Mouse (Mus musculus) liver, postnatal 0 days (tissue): ENCODE data around the gene Ssb. TPM values are rescaled to one million over a fixed set of nuclear protein-coding genes. Genes with fewer than 3 reads are reported as not detected.
A peak's percentile ranks its signal among the peaks of the same experiment; 100 is the strongest.

Experiments used
- ATAC-seq: fragments of 200-750 bp; cut with Nextera tagmentation; 2 replicates; pipeline ENCODE4 v1.8.0; 2017; ENCODE audit warnings: mild to moderate bottlenecking, moderate library complexity
- DNase-seq: peaks from one replicate; pipeline ENCODE4 v3.0.0-alpha.2; 2016
- H3K27ac ChIP-seq: fragments of 300-500 bp; sonication (generic); 2 replicates; pipeline ENCODE4 v1.5.1; 2014; ENCODE audit warnings: antibody characterized with exemption, moderate library complexity, mild to moderate bottlenecking, low read depth
- H3K27me3 ChIP-seq: fragments of 300-500 bp; sonication (generic); 2 replicates; pipeline ENCODE4 v1.6.1; 2014; ENCODE audit warnings: low read length, control low read depth, mixed read lengths; ENCODE audit not compliant: insufficient read depth
- H3K36me3 ChIP-seq: fragments of 300-500 bp; sonication (generic); replicated peaks from 2 replicates; pipeline ENCODE4 v1.6.1; 2014; ENCODE audit warnings: mild to moderate bottlenecking, control low read depth, low read length, moderate library complexity, mixed read lengths; ENCODE audit not compliant: insufficient read depth
- H3K4me1 ChIP-seq: fragments of 300-500 bp; sonication (generic); 2 replicates; pipeline ENCODE4 v1.6.1; 2014; ENCODE audit warnings: antibody characterized with exemption, mild to moderate bottlenecking, control low read depth; ENCODE audit not compliant: insufficient read depth
- H3K4me2 ChIP-seq: fragments of 300-500 bp; sonication (generic); 2 replicates; pipeline ENCODE4 v1.6.1; 2014; ENCODE audit warnings: low read depth, mild to moderate bottlenecking, low read length, moderate library complexity, mixed read lengths
- H3K4me3 ChIP-seq: fragments of 300-500 bp; sonication (generic); 2 replicates; pipeline ENCODE4 v1.5.1; 2014; ENCODE audit warnings: low read depth, low read length
- H3K9ac ChIP-seq: fragments of 300-500 bp; sonication (generic); replicated peaks from 2 replicates; pipeline ENCODE4 v1.6.1; 2014; ENCODE audit warnings: mild to moderate bottlenecking, moderate library complexity
- H3K9me3 ChIP-seq: fragments of 300-500 bp; sonication (generic); 2 replicates; pipeline ENCODE4 v1.6.1; 2016; ENCODE audit warnings: mild to moderate bottlenecking, control low read depth, low read length, mixed read lengths
- CTCF ChIP-seq: sonication (generic); IDR thresholded peaks from 2 replicates; pipeline ENCODE4 v1.5.1; 2016; ENCODE audit warnings: antibody characterized with exemption, low read depth
- EP300 ChIP-seq: IDR thresholded peaks from 2 replicates; pipeline ENCODE4 v1.6.1; 2016; ENCODE audit warnings: antibody characterized with exemption, low read depth, mild to moderate bottlenecking
- WGBS: fragments of 180-500 bp; shearing (Covaris S2); extraction: QIAGEN DNeasy Blood & Tissue Kit; methylation state at CpG from one replicate; pipeline ENCODE4 v1.1.7; 2014; ENCODE audit not compliant: insufficient replicate concordance; 5-methylcytosine and 5-hydroxymethylcytosine counted together
- polyA plus RNA-seq: library from polyadenylated mRNA; unstranded; fragments of >200 nt; fragmentation: Nextera tagmentation; extraction: Ambion mirVana; gene quantifications from 2 replicates; pipeline ENCODE4 v1.2.1, GENCODE M21; 2015

The Ssb gene
- 112 and 128 TPM in 2 replicates for polyA plus RNA-seq

DNA sequence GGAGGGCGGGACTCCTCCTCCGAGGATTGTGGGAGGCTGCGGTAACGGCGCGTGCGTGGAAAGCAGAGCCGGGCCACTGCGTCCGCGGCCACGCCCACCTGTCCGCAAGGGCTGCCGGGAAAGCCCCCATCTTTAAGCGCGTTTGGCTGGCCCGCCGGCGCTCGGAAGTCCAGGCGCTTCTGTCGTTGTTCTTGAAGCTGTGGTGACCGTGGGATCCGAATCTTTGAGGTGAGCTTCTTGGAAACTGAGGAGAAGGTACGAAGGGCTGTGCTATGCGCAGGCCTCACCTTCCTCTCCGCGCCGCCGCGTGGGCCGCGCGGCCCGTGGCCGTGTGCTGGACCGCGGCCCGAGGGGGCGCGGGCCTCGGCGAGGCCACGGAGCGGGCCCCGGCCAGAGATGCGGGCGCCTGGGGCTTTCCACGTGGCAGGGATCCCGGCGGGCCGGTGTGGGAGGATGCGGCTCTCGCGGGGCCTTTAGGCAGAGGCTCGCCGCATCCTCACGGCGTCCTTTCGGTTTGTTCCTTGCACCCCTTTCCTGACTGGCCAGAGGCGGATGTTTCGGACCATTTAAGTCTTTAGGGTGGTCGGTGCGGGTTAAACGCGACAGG is at the start of gene Ssb:
TSS of gene Ssb (plus strand) at position 78 of the 607 bp plus-strand sequence.
- Histone ChIP-seq H3K9ac (peak within 1 kb of the TSS; percentile 100), H3K4me3 (peak within 1 kb of the TSS; percentile 99), H3K4me1 (peaks cover 11% of the 10 kb centered on the region), H3K4me2 (peak within 1 kb of the TSS; percentile 90), H3K27ac (peak within 1 kb of the TSS; percentile 96), H3K27me3 (no peaks in the 10 kb centered on the region), H3K9me3 (no peaks in the 10 kb centered on the region), H3K36me3 (peaks cover 11% of the 10 kb centered on the region)
- DNase-seq: peak; percentile 95
- TF ChIP-seq CTCF: no peak
- ATAC-seq: peak; percentile 97
- WGBS: under 1% methylated on average over 66 of the region's 66 CpGs

- Histone ChIP-seq H3K4me1 (peaks cover 9% of the 10 kb centered on the region), H3K9me3 (no peaks in the 10 kb centered on the region), H3K27me3 (no peaks in the 10 kb centered on the region), H3K4me3 (no peak overlapping the region), H3K9ac (no peak overlapping the region), H3K27ac (no peak overlapping the region; the same call in 1 of the 2 replicates), H3K36me3 (no peaks in the 10 kb centered on the region), H3K4me2 (peak overlapping the region; percentile 6; the same call in 1 of the 2 replicates)
- 40% methylated on average over 5 of the region's 5 CpGs for WGBS
- ATAC-seq: peak; percentile 54
- TF ChIP-seq EP300: peak; percentile 74
- no peak for TF ChIP-seq CTCF
- DNase-seq: no peak
Measured at GRCm38 (mm10) chr2:69816575-69816974, 44.8 kb upstream of the Ssb start.

DNA sequence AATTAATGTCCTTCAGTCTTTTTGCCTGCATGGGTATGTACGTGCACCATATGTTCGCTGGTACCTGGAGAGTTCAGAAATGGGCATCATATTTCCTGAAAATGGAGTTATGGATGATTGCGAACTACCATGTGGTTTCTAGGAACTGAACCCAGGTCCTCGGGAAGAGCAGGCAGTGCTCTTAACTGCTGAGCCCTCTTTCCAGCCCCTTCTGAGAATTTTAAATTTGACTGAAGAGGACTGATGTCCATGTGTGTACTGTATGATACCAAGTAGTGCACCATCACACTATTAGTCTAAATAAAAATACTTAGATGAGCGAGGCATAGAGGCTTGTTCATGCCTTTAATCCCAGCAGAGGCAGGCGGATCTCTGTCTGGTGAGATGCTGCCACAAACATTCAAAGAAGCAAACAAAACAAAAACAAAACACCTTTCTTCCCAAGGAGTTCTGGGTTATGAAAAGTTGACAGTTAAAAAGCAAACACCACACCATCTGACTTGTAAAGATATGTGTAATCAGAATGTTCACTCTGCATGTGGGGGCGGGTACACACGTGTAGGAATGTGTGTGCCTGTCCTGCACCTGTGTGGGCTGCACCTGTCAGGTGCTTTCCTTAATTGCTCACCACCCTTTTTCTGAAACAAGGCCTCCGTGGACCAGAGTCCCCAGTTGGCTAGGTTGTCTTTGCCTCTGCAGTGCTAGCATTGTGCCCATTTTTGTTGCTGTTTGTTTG is 42.8 kb upstream of the Ssb start:
- no peak overlapping the region for H3K9ac ChIP-seq
- no peak for DNase-seq
- TF ChIP-seq CTCF (no peak), EP300 (peak; percentile 92)
- WGBS: 57% methylated on average over 9 of the region's 9 CpGs
- H3K4me3 ChIP-seq: no peak overlapping the region
- H3K9me3 ChIP-seq: no peaks in the 10 kb centered on the region
- H3K27ac ChIP-seq: peak overlapping the region; percentile 62
- H3K36me3 ChIP-seq: no peaks in the 10 kb centered on the region
- ATAC-seq: peak; percentile 70
- peaks cover 16% of the 10 kb centered on the region for H3K4me1 ChIP-seq
- no peaks in the 10 kb centered on the region for H3K27me3 ChIP-seq
- H3K4me2 ChIP-seq: peak overlapping the region; percentile 34

GRCm38 (mm10) chr2:69820201-69820600 is 41.2 kb upstream of the Ssb start:
- Histone ChIP-seq H3K4me1 (peaks cover 18% of the 10 kb centered on the region), H3K36me3 (no peaks in the 10 kb centered on the region), H3K4me3 (no peak overlapping the region), H3K27ac (no peak overlapping the region; the same call in 1 of the 2 replicates), H3K9ac (no peak overlapping the region), H3K9me3 (no peaks in the 10 kb centered on the region), H3K27me3 (no peaks in the 10 kb centered on the region), H3K4me2 (no peak overlapping the region)
- no peak for ATAC-seq
- TF ChIP-seq CTCF (no peak), EP300 (no peak)
- 47% methylated on average over 1 of the region's 1 CpGs for WGBS
- no peak for DNase-seq

DNA sequence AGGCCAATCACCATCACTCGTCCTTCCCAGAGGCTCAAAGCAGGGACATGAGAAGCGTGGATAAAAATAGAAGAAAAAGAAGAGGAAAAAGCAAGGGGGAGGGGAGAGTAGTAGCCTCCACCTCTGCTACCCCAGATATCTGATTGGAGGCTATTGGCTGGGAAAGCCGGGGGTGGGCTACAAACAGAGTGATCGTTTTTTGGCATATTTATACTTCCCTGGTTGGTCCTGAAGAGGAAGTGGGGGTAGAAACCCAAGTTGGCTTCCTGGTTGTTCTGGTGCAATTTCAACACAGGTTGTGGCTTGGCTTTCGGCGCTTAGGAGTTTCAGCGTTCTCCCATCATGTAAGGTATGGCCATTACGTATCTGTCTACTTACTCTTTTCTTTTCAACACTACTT is 39.7 kb upstream of the Ssb start, which contains the start of gene Klhl23:
TSS of gene Klhl23 (plus strand) at position 234 of the 400 bp plus-strand sequence.
- H3K36me3 ChIP-seq: peaks cover 4% of the 10 kb centered on the region; the same call in 1 of the 2 replicates
- H3K27me3 ChIP-seq: no peaks in the 10 kb centered on the region
- DNase-seq: peak; percentile 27
- peak within 1 kb of the TSS; percentile 88 for H3K9ac ChIP-seq
- ATAC-seq: no peak
- H3K27ac ChIP-seq: peak within 1 kb of the TSS; percentile 90
- WGBS: 5% methylated on average over 8 of the region's 8 CpGs
- no peaks in the 10 kb centered on the region for H3K9me3 ChIP-seq
- no peak for TF ChIP-seq EP300
- no peak for TF ChIP-seq CTCF
- H3K4me2 ChIP-seq: peak within 1 kb of the TSS; percentile 99
- H3K4me1 ChIP-seq: peaks cover 18% of the 10 kb centered on the region
- H3K4me3 ChIP-seq: peak within 1 kb of the TSS; percentile 92
